Mouse (Mus musculus) urinary bladder, postnatal 10 days (tissue): Measurements from ENCODE around the gene Abi3.

Experiments used
- DNase-seq: peaks from one replicate; pipeline ENCODE4 v3.0.0; 2022; ENCODE audit warnings: low spot score

The Abi3 gene

GRCm38 (mm10) chr11:95825625-95826024 lies 16.7 kb downstream of the Abi3 start:
- no peak for DNase-seq

- DNase-seq, result no peak
Measured at GRCm38 (mm10) chr11:95824877-95825243, 17.4 kb downstream of the Abi3 start.

DNA sequence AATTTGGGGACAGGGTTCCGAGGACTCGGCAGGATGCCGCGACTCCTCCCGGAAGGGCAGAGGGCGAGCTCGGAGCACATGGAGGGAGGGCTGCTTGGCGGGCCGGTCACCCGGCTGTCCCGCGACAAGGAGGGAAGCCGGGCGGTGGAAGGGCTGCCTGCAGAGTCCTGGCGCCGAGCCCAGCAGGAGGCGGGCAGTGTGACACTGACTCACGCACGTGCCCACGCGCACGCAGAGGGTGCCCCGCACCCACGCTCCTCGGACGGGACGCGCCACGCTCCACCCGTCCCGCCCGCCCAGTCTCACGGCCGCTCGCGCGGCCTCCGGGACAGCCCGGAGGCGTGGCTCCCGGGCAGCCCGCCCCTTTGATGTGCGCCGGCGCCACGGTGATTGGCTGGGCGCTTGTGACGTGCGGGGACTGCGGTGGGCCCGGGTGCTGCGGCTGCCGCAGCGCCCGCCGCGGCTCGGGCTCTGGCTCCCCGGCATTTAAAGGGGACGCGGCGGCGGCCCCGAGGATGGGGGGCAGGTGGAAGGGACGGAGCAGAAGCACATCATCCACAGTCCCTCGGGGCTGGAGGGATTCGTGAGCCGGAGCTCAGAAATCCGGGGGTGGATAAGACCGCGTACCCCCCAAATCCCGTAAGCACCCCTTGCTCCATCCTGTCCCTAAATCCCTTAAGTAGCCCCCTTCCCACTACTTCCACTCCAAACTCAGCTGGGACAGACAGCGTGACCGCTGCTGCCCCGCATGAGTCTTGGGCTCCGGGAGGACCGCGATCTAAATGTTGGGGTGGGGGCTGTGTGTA lies 18.0 kb downstream of the Abi3 start, which contains the start of gene Phospho1:
Gene Phospho1 (plus strand): TSS at position 429 of the 806 bp plus-strand sequence.
- DNase-seq, result peak; percentile 75

- no peak for DNase-seq
Measured at GRCm38 (mm10) chr11:95822437-95822836, 19.8 kb downstream of the Abi3 start.

- DNase-seq, result no peak
Measured at GRCm38 (mm10) chr11:95821511-95821910, 20.8 kb downstream of the Abi3 start.

- DNase-seq, result no peak
Measured at GRCm38 (mm10) chr11:95819138-95819537, 23.1 kb downstream of the Abi3 start.

- DNase-seq, result no peak
Measured at GRCm38 (mm10) chr11:95815412-95815811, 26.9 kb downstream of the Abi3 start.

DNA sequence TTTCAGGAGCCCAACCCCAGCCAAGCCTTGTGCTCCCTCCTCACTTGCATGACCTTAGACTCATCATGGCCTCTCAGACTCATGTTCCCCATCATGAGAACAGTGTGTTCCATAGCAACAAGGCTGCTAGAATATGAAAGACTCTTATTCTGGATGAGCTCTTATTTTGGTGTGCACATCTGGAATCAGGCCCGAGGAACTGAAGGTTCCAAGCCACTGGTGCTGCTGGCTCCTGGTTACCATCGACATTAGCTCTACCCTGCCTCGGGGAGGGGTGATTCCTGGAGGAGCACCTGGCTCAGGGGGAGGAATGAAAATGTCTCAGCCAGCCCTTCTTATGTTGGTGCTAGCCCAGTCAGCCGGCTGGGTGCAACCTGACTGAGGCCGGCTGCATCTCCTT lies 27.4 kb downstream of the Abi3 start:
- no peak for DNase-seq

GRCm38 (mm10) chr11:95814101-95814500 lies 28.2 kb downstream of the Abi3 start:
- DNase-seq, result no peak

GRCm38 (mm10) chr11:95812224-95812623 lies 30.1 kb downstream of the Abi3 start:
- no peak for DNase-seq

- DNase-seq, result no peak
Measured at GRCm38 (mm10) chr11:95811741-95812140, 30.5 kb downstream of the Abi3 start.

GRCm38 (mm10) chr11:95810828-95811227 lies 31.4 kb downstream of the Abi3 start:
- DNase-seq, result no peak

- no peak for DNase-seq
Measured at GRCm38 (mm10) chr11:95809603-95810002, 32.7 kb downstream of the Abi3 start.

- DNase-seq, result no peak
Measured at GRCm38 (mm10) chr11:95808448-95809011, 33.7 kb downstream of the Abi3 start.

GRCm38 (mm10) chr11:95807884-95808283 lies 34.4 kb downstream of the Abi3 start:
- no peak for DNase-seq

DNA sequence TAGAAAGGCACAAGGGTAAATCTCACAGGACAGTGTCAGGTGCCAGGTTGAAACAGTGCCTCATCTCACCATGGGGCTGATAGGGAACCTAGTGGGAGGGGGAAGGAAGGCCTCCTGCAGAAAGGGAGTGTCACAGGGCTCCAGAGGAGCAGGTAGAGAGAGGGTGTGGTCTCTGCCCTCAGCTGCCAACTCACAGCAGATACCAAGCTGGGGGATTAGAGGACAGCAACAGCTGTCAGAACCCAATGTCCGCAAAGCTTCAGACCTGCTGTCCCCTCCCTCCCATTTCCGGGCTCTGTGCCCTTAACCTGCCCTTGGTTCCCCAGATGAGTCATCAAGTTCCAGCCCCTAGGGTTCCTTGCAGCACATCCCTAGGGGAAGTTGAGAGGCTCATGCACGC lies 36.7 kb downstream of the Abi3 start:
- no peak for DNase-seq

GRCm38 (mm10) chr11:95805010-95805409 lies 37.3 kb downstream of the Abi3 start:
- no peak for DNase-seq

DNA sequence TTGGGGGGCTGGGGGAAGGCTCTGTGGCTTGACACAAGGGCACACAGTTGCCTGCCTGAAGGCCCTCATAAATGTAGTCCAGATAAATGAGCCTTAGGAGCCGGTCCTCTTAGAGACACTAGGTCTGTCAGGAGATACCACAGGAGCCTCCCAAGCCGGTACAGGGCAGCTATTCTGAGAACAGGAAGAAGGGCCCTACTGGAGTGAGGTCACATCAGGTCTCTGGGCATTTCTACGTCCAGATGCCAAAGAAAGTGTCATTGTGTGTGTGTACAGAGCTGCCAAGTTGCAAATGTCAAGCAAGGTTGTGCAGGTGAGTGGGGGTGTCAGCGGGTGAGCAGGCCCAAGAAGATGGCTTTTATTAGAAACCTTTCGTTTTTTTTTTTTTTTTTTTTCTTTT lies 46.7 kb downstream of the Abi3 start:
- no peak for DNase-seq

GRCm38 (mm10) chr11:95794201-95794600 lies 48.1 kb downstream of the Abi3 start:
- no peak for DNase-seq

GRCm38 (mm10) chr11:95792950-95793509 lies 49.2 kb downstream of the Abi3 start:
- DNase-seq, result no peak

- no peak for DNase-seq
Measured at GRCm38 (mm10) chr11:95791787-95792186, 50.5 kb downstream of the Abi3 start.

DNA sequence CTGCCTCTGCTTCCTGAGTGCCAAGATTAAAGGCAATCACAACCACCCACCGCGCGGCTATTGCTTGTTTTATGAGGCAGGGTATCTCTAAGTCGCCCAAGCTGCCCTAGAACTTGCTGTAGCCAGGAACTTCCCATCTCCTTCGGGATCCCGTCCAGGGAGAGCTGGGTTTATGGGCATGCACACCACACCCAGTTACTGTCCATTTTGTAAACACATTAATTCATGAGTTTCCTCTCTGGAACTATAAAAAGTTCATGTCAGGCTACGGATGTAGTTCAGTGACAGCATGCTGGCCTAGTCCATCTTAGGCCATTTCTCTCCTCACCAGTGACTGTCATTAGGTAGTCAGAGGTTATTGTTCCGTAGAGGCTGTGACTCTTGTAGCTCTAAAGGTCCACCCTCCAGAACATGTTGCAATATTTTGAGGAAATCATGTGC lies 52.8 kb downstream of the Abi3 start:
- DNase-seq, result no peak

- no peak for DNase-seq
Measured at GRCm38 (mm10) chr11:95786511-95786910, 55.8 kb downstream of the Abi3 start.
